Mouse (Mus musculus): ENCODE measurements around the gene Map2k4. TPM values are rescaled to one million over a fixed set of nuclear protein-coding genes. Genes with fewer than 3 reads are reported as not detected.
A peak's percentile ranks its signal among the peaks of the same experiment; 100 is the strongest.

Map2k4 gene
- total RNA-seq, 2 experiments from 2014 or later: 38.1 to 47.4 TPM

DNA sequence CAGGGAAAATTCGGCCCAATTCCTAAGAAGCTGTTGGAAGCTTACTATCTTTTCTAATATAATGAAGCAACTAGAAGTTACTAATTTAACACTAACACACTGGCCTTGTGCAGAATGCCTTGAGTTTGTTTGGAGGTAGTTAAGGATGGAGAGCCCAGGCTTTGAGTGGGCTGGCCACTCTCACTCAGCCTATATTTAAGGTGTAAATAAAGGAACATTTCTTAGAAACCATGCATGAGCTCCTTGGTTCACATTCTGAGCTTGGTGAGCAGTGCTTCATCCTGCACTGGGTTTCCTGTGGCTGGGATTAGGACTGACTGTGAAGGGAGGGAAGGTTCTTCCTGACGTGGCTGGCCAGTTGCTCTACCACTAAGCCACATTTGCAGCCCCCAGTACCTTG, 64.4 kb downstream of the Map2k4 start:
- ATAC-seq (replicated peaks; ENCODE audit: low FRiP score, low TSS enrichment, poor library complexity, severe bottlenecking): no peak

DNA sequence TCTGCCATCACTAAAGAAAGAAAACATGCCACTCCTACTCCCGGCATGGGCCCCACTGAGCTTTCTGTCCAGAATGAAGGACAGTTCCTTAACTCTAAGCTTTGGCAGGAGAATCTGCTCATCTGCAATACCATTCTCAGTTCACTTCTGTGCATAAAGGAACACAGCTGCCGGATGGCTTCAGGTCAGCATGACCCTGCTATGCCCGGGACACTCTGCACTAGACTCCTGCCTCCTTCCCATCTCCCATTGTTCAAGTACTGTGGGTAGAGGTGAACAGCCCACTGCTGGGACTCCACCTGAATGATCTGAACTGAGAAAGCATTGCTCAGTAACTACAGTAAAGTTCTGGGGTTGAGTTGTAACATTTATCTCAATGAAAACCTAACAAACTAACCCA, 66.5 kb downstream of the Map2k4 start:
- no peak for ATAC-seq (replicated peaks; ENCODE audit: low FRiP score, low TSS enrichment, poor library complexity, severe bottlenecking)

DNA sequence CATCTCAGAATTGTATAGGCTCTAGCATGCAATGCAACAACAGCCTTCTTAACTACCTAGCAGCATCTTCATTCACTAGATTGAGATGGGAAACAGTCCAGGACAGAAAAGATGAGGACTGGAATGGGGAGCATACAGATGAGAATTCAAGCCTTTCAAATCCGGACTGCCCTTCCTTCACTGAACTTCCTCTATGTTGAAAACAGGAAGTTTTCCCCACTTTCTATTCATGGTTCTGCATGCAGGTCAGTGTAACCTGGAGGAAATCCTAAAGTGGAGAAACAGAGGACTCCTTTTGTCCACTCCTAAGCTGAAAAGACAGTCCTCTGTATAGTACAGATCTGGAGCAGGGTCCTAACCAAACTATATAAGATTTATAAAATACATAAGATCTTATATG, 68.1 kb downstream of the Map2k4 start:
- ATAC-seq (replicated peaks; ENCODE audit: low FRiP score, low TSS enrichment, poor library complexity, severe bottlenecking): no peak

DNA sequence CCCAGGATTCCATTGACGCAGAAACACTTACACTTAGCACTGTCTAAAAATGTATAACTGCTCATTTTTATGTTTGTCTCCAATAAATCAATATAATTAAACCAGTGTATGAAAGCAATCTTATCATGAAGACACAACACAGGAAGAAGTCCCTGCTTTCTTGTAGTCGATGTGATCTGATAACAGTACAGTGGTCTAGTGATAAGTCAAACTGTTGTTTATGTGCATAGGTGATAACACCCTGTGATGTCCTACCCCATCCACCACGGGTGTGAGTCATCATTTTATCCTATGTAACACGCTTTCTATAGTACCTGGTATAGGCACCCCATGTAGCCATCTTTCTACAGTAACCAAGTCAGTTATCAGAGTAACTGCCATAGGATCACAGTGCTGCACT, 74.3 kb downstream of the Map2k4 start:
- peak; percentile 96 for ATAC-seq (replicated peaks; ENCODE audit: low FRiP score, low TSS enrichment, poor library complexity, severe bottlenecking)

DNA sequence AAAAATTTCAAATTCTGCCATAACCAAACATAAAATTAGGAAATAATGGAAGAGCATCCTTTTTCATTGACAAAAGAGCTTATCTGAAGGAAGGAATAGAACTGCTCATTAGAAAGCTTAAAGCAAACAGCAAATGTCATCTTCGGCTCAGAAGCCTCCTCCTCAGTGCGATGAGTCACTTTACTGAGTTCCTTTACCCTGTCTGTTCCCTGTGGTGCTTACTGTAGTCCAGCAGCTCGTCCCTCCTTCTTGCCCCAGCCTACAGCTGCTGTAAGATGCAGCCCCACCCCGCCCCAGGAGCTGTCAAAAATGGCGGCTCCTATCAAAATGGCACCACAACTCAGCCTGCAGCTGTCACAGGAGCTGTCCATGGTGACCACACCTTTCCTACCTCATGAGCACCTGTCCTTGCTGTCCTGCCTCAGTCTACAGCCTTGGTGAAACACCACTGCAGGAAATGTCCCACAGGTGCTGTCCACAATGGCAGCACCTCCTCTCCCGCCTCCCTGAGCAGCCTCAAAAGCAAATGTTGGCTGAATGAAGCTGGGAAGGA, 75.3 kb downstream of the Map2k4 start:
- no peak for ATAC-seq (replicated peaks; ENCODE audit: low FRiP score, low TSS enrichment, poor library complexity, severe bottlenecking)

DNA sequence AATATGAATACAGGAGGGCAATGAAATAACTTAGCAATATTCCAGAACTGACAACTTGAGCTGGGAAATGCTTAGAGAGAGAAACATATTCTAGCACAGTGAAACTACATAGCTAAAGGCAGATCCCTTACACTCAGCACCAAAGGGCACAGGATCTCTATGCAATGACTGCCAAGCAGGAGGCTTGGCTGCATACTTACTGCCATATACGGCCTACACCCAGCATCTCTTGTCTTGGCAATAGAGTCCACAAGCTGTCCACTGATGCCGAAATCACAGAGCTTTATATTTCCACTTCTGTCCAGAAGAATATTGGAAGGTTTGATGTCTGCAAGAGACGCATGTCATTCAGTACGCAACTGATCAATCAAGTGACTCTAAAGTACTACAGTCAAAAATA, 81.3 kb downstream of the Map2k4 start:
- ATAC-seq (replicated peaks; ENCODE audit: low FRiP score, low TSS enrichment, poor library complexity, severe bottlenecking): no peak

DNA sequence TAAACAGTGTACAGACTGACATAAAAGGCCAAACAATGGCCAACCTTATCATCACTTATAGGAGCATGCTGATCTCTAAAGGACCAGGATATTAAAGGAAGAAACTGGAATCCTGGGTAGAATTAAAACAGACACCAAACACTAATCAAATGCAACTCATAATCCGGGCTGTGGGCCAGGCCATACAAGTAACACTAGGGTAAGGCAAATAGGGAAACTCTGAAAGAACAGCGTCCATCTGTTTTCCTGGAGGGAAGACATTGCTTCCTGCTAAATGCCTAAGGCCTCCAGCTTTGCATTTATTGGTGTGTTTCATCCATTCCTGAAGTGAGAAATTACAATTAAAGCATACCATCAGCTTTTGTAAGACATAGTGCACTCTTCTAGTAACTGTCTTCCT, 81.9 kb downstream of the Map2k4 start:
- no peak for ATAC-seq (replicated peaks; ENCODE audit: low FRiP score, low TSS enrichment, poor library complexity, severe bottlenecking)

DNA sequence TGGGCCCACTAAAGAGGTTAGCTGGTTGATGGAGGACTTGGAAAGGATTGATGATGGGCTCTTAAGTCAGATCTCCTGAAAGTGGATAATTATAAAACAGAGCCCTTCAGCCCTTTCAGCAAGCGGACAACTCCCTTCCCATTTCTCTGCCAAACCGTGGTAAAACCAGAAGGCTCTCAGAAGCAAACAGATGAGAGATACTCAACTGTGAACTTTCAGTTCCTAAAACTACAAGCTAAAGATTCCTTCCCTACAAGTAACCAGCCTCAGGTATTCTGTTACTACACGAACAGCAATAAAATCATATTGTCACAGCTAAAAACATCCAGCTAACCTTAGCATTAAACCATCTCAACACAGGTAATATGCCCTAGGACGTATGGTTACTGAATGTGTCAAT, 83.2 kb downstream of the Map2k4 start:
- no peak for ATAC-seq (replicated peaks; ENCODE audit: low FRiP score, low TSS enrichment, poor library complexity, severe bottlenecking)

DNA sequence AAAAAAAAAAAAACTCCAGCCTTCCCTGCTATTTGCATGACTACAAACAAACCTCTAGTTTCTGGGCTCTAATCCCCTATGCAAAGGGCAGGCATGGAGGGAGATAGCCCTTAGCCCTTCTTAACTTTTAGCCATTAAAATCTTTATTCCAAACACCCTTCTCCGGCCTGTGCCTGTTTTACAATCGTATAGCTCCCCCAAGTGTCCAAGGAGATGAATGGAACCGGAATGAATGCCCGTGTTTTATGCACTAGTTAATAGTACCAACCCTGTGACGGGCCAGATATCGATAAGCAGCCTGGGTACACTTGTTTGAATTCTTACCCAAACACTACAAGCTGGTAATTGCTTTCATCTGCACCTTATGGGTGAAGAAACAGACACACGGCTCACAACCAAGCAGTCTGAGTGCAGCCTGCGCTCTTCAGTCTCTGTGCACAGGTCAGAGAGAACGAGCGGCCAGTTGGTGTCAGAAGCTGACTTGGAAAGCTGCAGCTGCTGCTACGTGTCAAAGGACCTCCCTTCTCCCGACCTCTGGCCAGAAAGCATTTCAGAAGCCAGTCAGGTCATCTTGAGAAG, 109.2 kb downstream of the Map2k4 start:
- peak; percentile 76 for ATAC-seq (replicated peaks; ENCODE audit: low FRiP score, low TSS enrichment, poor library complexity, severe bottlenecking)

DNA sequence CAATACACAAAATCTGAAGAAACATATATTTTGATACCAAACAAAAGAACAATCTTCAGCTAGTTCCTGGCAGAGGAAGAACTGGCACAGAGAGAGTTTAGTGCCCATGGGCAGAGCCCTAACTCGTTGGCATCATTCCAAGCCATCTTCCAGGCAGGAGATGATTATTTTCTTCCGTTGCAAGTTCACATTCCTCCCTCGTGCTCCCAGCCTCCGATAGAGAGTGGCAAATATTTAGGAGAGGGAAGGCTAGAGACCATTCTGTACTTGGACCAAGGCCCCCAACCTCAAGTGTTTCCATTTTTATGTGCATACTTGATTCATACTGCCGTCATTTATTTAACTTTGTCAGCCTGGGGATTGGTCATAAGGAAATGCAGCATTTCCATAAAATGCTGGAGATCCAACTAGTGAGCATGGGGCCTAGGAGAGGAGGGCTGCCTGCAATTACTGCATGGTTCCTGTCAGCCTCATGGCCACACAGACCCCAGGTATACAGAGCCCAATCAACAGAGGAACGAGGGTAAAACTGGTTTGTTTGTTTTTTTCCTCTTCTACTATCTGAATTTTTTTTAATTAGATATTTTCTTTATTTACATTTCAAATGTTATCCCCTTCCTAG, 120.6 kb downstream of the Map2k4 start:
- no peak for ATAC-seq (replicated peaks; ENCODE audit: low FRiP score, low TSS enrichment, poor library complexity, severe bottlenecking)

DNA sequence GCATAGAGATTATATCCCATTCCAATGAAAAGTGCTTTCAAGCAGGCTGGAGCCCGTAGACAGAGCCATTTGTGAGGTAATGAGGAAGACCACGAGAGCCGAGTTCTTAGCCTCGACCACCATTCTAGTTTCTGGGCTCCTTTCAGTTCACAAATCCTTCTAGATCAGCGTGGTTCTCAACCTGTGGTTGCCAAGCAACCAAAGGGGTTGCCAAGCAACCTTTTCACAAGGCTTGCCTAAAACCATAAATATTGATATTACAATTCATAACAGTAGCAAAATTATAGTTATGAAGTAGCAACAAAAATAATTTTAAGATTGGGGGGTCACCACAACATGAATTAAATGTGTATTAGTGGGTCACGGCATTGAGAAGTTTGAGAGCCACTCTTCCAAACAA, 123.2 kb downstream of the Map2k4 start:
- ATAC-seq (replicated peaks; ENCODE audit: low FRiP score, low TSS enrichment, poor library complexity, severe bottlenecking): no peak

DNA sequence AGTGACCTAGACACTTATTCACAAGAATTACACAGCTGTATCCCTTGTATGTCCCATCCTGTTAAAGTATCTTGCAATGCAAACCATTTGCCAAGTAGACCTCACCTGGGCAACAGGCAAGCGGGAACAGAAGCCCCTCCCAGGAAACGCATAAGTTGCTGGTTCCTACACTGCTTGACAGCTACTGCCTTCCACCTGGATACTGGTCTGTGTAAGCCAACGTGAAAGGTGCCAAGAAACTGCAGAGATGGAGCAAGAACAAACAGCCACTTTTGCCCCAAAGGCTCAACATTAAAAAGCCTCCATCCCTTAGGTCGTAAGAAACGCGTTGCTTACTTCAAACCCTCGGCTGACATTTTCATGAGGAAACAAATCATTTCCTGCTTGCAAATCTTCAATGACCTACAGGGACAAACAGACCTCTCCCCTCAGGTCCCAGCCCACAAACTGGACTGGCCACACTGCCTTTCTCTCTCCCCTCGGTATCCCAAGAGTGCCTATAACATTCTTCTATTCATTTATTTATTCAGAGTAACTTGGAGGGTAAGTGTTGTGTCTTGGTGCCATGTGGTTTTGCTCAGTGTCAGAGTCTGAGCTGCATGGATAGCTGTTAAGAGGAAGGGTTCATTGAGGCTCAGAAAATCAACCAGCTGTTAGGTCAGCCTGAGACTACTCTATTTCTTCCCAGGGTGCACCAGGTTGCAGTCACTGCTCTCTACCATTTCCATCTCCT, 126.1 kb downstream of the Map2k4 start:
- ATAC-seq (replicated peaks; ENCODE audit: low FRiP score, low TSS enrichment, poor library complexity, severe bottlenecking): no peak

DNA sequence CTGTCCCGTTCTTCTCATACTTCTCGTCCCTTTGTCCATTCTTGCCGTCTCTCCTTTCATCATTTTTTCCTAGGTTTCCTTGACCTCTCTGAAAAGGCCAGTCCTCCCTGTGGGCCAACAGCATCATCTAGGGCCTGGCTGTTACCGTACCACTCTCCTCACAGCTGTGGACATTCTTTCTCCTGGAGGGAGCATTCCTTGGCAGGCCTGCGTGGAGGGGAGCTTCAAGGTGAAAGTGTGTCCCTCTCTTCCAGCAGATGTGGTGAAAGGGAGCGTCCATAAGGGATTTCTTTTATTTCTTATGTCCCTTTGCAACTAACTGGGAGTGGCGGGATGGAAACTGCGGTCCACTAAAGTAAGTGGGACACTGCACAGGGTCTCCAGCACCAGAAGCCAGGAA, 134.2 kb downstream of the Map2k4 start:
- ATAC-seq (replicated peaks; ENCODE audit: low FRiP score, low TSS enrichment, poor library complexity, severe bottlenecking): no peak

DNA sequence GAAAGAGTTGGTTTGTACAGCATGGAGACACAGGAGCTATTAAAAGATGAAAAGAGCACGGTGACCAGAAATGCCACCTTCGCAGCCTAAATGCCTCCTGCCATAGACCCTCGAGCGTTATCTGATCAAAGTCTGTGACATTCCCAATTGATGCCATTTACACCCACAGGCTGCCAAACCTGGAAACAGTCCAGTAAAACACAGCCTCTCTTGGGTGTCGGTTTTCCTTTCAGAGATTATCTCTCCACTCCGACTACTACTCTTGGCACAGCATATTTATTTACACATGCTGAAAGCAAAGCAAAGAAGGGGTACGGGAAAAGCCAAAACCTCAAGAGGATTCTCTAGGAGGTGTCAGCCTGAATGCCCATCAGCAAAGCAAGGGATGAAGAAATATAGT, 136.7 kb downstream of the Map2k4 start:
- ATAC-seq (replicated peaks; ENCODE audit: low FRiP score, low TSS enrichment, poor library complexity, severe bottlenecking): no peak

DNA sequence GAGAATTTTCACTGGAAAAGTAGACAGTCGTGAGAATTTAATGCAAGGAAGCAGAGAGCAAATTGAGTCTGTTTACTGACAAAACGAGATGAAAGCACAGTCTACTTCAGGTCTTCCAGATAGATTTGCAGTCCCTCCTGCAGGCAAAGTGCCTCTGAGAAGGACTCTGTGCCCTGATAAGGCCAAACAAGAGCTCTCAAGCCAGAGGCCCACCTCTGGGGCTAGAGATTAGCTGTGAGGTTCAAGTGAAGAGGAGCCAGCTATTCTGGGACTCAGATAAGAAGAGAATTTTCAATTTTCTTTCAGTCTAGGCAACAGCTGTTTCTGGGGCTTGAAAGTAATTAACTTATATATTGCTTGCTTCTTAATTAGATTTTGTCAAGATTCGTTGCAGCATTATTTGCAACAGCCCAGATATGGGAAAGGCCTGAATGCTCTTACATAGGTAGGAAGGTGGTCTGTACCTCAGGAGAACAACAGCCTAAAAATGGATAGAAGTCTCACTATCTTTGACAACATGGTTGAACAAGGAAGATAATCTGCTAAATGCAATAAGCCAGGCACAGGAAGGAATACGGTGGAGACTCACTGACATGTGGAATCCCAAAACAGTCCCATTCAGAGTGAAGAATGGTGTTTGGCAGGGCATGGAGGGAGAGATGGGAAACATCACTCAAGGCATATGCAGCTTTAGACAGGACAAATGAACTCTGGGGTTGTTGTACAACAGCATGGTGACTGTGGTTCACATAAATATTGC, 138.0 kb downstream of the Map2k4 start:
- peak; percentile 98 for ATAC-seq (replicated peaks; ENCODE audit: low FRiP score, low TSS enrichment, poor library complexity, severe bottlenecking)

DNA sequence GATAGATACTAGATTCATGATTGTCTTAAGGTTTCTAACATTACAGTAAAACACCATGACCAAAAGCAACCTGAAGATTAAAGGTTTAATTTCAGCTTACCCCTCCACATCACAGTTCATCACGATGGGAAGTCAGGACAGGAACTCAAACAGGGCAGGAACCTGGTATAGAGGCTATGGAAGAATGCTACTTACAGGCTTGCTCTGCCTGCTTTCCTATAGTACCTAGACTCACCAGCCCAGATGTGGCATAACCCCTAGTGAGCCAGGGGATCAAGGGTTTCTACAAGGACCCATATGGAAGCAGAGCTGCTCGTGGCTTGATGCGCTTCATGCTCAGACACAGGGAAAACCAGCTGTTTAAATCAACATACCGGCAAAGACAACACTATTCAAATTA, 138.6 kb downstream of the Map2k4 start:
- no peak for ATAC-seq (replicated peaks; ENCODE audit: low FRiP score, low TSS enrichment, poor library complexity, severe bottlenecking)

DNA sequence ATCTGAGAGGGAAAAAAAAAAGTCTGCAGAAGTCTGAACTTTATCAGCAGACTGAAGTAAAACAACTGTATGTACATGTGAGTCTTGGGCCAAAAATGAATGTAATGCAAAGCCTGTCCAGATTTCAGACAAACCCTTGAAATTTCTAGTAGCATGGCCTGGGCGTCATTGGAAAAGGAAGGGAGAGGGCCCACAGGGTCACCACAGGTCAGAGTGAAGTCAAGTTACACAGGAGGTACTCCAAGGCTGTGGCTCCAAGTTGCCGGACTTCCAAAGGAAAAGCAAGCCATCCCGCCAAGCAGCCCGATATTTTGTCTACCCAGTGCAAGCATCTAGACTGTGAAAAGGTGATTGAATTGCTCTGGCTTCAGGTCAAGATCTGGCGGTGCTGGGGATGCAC, 141.8 kb downstream of the Map2k4 start:
- no peak for ATAC-seq (replicated peaks; ENCODE audit: low FRiP score, low TSS enrichment, poor library complexity, severe bottlenecking)

DNA sequence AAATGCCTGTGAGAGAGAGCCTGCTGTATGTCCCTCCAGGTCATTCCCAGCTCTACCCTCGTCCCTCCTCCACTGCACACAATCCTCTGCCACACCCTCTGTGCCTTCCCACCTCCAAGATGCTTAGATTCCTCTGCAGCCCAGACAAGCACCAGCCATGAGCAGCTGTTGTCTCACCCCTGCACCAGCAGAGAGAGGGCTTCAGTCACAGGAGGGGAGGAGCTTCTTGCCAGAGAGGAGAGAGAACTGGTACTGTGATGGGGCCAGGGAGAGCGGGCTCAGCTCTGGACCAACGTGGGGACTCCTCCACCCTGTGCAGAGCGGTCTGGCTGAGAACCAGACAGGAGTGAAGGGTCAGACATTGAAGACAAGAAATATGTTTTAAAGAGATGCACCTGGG, 143.6 kb downstream of the Map2k4 start:
- no peak for ATAC-seq (replicated peaks; ENCODE audit: low FRiP score, low TSS enrichment, poor library complexity, severe bottlenecking)

DNA sequence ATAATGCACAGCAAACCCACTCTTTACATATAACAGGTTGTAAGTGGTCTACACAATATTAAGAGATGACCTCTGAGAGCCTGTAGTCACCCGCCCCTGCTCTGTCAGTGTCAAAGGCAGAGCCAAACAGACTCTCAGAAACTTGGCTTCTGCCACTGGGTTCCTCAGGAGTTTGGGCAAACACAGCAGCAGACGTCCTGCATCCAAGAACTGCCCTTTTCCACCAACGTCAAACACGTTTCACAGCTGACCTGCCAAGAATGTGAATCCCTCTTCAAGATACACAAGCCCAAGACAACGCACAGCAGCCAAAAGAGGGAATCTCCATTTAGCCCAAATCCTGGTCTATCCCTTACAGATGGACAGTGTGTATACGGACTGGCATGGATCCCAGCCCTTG, 147.8 kb downstream of the Map2k4 start:
- ATAC-seq (replicated peaks; ENCODE audit: low FRiP score, low TSS enrichment, poor library complexity, severe bottlenecking): no peak

Data from megakaryocyte-erythroid progenitor cell, adult 5-6 weeks (primary cell).